Mouse (Mus musculus): ENCODE measurements around the gene Fam69b.

The Fam69b gene

GRCm38 (mm10) chr2:26627921-26628739 lies at the start of gene Fam69b:
Fam69b (plus strand) TSS chr2:26628457.
- DNase-seq, result peak; percentile 86

DNA sequence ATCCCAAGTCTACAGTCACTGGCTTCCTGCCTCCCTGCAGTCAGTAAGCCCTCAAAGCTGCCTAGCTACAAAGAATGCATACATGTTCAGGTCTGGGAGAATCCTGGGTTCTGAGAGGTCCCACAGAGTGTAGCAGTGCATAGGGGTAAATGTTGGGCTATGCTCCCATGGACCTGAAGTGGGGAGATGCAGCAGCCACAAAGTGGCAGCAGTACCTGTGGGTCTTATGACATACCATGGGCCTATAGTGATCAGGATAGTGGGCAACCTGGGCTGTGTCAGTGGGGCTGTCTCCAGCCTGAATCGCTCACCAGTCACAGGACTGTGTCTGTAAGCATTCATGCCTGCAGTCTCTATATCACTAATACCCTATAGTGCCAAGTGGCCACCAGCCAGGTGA lies 48.5 kb upstream of the Fam69b start, which contains the start of gene Egfl7:
Egfl7 (plus strand) TSS at position 301 of the 400 bp plus-strand sequence.
- no peak for DNase-seq

DNA sequence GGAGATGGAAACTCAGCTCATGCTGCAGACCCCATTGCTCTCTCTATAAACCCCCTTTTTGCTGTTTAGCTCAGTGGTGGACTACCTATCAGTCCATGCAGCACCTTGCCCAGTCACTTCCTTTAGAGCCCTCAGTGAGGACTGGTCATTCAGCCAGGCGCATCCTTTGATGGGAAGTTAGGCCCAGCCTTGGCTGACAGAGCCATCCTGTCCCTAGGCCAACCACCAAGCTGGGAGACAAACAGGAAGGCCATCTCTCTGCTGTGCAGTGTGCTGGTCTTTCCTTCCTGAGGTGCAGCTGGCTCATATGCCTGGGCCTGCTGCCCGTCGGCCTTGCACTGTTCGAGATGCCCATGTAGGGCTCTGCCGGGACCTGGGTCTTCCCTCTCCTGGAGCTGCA lies 47.5 kb upstream of the Fam69b start:
- no peak for DNase-seq

GRCm38 (mm10) chr2:26582203-26582602 lies 46.1 kb upstream of the Fam69b start:
- DNase-seq, result no peak

DNA sequence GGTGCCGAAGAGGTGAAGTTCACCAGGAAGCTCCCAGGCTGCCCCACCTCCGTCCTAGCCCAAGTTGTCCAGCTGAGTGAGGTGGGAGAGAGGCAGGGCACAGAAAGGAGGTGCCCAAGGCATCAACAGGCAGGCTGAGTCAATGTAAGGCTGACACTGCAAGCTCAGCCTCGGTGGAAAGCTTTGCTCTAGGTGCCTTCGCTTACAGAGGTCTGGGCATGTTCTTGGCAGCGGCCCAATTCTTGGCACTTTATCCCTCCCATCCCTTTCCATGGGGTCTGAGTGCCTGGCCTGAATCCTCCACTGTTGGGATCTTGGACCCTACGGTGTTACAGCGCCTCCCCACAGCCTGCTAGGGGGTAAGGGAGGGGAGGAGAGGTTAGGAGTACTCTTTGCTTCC lies 45.5 kb upstream of the Fam69b start:
- DNase-seq, result no peak

- no peak for DNase-seq
These were observed 44.6 kb upstream of the Fam69b start for GRCm38 (mm10) chr2:26583640-26584039.

- no peak for DNase-seq
These were observed 42.5 kb upstream of the Fam69b start for GRCm38 (mm10) chr2:26585713-26586112.

- peak; percentile 74 for DNase-seq
These were observed 41.8 kb upstream of the Fam69b start, which contains the start of gene Gm20532 for GRCm38 (mm10) chr2:26586294-26587043. Gm20532 (plus strand) TSS chr2:26586639.

GRCm38 (mm10) chr2:26587044-26587405 lies 41.2 kb upstream of the Fam69b start:
- DNase-seq, result peak; percentile 58

DNA sequence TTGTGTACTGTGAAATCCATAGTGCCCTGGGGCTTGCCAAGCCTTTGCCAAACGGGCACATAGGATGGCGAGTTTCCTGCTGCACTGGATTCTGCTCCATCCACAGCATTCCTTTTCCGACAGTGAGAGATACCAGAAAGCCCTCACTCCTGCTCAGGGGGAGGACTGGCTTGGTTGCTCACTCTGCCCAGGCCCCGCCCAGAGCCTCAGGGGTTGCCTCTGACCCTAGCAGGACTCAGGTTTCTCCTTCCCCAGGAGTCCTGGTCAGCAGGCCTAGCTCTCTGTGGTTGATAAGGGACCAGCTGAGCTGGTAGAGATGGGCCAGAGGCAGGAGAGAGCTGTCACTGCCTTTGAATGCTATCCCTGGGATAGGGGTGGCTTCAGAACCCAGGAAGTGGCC lies 39.7 kb upstream of the Fam69b start:
- no peak for DNase-seq

DNA sequence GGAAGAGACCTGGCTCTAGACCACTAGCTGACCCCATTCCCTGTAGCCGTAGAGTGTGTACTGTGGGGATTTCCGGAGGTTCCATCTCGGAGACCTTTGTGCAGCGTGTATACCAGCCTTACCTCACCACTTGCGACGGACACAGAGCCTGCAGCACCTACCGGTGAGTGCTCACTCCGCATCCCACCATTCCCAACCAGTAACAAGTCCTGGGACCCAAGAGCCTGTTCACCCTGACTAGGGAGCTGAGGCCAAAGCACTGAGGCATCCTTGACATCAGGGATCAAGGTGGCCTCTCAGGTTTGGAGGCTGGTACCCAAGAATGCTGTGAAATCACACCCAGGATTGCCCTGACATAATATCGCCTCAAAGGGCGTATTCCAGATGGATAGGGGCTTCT lies 39.0 kb upstream of the Fam69b start:
- DNase-seq, result no peak

GRCm38 (mm10) chr2:26590282-26590681 lies 38.0 kb upstream of the Fam69b start:
- DNase-seq, result no peak

GRCm38 (mm10) chr2:26590962-26591361 lies 37.3 kb upstream of the Fam69b start:
- no peak for DNase-seq

DNA sequence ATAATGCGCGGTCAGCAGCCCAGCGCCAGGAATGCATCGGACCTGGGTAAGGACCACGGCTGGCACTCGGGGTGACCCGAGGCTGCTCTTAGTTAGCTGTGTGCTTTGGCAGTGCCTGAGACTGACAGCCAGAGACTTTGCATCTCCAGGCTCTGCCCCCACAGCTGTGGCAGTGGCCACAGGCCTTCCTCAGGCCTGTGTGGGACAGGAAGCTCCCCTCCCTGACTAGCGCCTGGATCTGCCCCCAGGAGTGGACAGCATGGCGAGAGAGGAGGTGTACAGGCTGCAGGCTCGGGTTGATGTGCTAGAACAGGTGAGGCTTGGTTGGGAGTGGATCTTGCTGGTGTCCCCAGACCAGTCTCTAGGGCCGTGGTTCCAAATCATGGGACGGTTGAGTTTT lies 36.8 kb upstream of the Fam69b start:
- DNase-seq, result no peak

- no peak for DNase-seq
These were observed 34.8 kb upstream of the Fam69b start for GRCm38 (mm10) chr2:26593211-26594021.

- peak; percentile 81 for DNase-seq
These were observed 34.3 kb upstream of the Fam69b start for GRCm38 (mm10) chr2:26594022-26594346.

DNA sequence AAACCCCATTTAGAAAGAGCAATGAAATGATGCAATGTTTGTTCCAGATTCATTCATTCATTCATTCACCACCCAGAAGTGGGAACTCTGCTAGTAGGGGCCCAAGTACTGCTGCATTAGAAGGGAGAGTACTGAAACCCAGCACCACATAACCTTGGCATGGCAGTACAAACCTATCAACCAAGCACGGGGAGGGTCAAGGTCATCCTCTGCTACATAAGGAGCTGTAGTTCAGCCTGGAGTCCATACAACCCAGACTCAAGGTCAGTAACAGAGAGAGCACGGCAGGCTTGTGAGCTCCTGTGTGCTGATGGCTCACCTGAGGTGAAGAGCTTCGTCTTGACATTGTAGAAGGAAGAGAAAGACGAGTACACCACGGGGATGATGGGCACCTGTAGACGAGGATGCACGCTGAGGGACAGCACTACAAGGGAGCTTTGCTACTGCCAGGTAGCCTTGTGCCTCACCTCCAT lies 33.8 kb upstream of the Fam69b start:
- DNase-seq, result no peak

DNA sequence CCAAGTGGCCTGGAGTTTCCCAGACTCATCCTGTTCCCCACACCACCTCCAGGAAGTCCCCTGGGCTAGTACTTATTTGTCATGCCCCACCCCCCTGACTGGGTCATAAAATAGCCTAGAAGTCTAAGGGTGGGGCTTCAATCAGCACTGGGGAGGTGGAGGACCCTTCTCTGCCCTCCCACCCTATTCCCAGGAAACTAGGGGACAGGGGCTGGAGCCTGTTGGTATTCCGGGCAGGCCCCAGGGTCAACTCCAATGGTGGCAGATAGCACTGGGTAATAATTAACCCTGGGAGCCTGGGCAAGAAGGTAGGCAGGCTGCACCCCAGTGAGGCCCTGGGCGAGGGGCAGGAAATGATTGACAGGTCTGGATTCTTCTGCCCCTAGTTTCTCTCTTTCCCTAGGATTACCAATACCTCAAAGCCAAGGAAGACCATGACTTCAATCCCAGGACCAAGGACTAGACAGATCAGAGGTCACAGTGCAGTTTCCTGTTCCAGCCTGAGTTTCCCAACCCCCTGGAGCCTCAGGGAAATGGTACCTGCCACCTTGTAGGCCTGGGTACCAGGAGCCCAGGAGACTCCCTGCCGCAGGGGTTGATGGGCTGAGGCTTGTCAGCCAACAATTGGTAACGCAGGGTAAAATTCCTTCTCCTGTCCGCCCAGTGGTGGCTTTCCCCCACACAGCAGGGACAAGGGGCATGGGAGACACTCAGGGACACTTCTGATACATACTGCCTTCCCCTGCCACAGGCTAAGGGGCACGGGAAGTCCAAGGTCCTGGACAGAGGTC lies 33.1 kb upstream of the Fam69b start:
- no peak for DNase-seq

DNA sequence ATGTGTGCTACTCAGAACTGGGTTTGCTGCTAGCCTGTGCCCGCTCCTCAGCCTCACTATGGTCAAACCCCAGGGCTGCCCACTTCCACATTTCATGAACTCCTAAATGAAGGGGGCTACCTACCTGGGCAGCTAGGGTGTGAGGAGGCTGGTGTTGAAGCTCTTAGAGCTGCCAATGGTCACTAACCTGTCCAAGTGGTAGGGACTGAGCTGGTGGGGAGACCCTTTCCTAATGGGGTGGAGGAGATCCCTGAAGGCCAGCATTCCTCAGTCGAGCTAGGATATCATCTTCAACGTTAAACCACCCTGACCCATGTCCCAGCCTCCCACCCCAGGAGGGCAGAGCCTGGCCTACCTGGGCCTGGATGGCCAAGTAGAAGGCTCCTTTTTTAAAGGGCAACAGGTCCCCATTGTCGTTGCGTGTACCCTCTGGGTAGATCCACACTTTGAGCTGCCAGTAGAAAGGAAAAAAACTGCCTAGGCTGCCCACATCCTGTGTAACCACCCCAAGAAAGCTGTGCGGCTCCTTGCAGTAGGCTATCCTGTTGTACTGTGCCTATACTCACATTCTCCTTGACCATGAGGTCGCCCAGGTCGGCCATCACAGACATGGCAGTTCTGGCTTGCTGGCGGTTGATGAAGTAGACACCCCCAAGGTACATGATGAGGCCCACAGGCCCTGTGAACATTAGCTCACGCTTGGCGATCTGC lies 32.4 kb upstream of the Fam69b start:
- DNase-seq, result peak; percentile 38

- DNase-seq, result no peak
These were observed 31.4 kb upstream of the Fam69b start for GRCm38 (mm10) chr2:26596898-26597297.

- DNase-seq, result no peak
These were observed 30.4 kb upstream of the Fam69b start for GRCm38 (mm10) chr2:26597810-26598209.

DNA sequence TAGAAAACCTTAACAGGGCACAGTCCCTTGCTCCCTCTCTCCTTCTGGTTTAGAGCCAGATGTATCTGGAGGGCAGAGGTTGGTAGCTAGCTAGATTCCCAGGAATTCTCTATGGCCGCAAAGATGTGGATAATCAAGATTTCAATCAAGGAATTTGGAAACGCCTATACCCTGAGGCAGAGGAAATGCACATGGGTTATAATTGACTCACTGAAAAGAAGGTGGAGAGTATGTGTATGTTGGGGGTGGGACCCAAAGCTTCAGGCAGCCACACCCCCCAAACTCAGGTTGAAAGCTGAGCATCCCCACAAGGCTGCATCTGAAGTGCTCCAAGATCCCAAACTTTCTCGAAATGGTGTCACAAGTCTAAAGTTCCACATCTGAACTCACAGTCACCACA lies 29.8 kb upstream of the Fam69b start:
- DNase-seq, result no peak
